Mouse (Mus musculus) liver, postnatal 0 days (tissue): ENCODE results near the gene Ttk.

ENCODE experiments used
- CTCF ChIP-seq: sonication (generic); IDR thresholded peaks from 2 replicates; pipeline ENCODE4 v1.5.1; 2016; ENCODE audit warnings: antibody characterized with exemption, low read depth
- EP300 ChIP-seq: IDR thresholded peaks from 2 replicates; pipeline ENCODE4 v1.6.1; 2016; ENCODE audit warnings: antibody characterized with exemption, low read depth, mild to moderate bottlenecking

DNA sequence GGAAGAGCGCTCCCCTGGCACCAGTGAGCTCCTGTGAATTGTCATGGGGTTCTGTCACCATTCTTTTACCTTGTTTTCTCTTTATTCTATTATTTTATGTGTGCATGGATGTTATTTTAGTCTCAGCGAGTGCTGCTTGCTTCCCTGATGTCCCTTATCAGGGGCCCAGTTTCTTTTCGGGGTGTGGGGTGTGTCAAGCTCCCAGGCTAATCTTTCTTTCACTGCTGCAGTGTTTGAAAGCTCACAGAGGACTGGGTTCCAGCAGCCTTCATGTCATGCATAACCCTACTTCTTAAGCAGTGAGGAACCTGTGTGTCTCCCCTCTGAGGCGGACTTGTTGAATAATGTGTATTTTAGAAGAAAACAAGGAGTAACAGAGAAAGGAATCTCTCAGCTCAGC lies 30.7 kb downstream of the Ttk start:
- no peak for TF ChIP-seq EP300
- no peak for TF ChIP-seq CTCF
